Mouse (Mus musculus): ENCODE data around the gene Ldlrad2. TPM values are rescaled to one million over a fixed set of nuclear protein-coding genes. Genes with fewer than 3 reads are reported as not detected.
"Not testable (repeated sequence)": the region's sequence is repeated elsewhere in the genome, so short reads cannot be mapped to it uniquely, and the experiment has no call there.

Ldlrad2 gene
- total and polyA plus RNA-seq, 2 experiments from 2014 or later = 0.40 TPM; not detected in 1

- WGBS = 86% methylated on average over 5 of the region's 5 CpGs
- H3K4me3 ChIP-seq (ENCODE audit: low read length) = no peak overlapping the region
- no peaks in the 10 kb centered on the region for H3K9me3 ChIP-seq (ENCODE audit: low read length)
- DNase-seq (ENCODE audit: low spot score) = no peak
- no peak for TF ChIP-seq CTCF (IDR thresholded peaks at IDR 0.05; ENCODE audit: low read depth)
- no peak for ATAC-seq
- no peak overlapping the region for H3K4me2 ChIP-seq (ENCODE audit: low read depth, low read length)
- H3K36me3 ChIP-seq (ENCODE audit: insufficient read depth, low read length) = no peaks in the 10 kb centered on the region
- H3K9ac ChIP-seq (replicated peaks; ENCODE audit: low read length) = no peak overlapping the region
- H3K27me3 ChIP-seq (ENCODE audit: insufficient read depth, low read length) = no peaks in the 10 kb centered on the region
- H3K27ac ChIP-seq = no peak overlapping the region
- H3K4me1 ChIP-seq (ENCODE audit: insufficient read depth, low read length) = peaks cover 15% of the 10 kb centered on the region
Observed at GRCm38 (mm10) chr4:137598577-137598976, 24.2 kb upstream of the Ldlrad2 start.

GRCm38 (mm10) chr4:137597098-137597630 lies 22.8 kb upstream of the Ldlrad2 start:
- WGBS = 94% methylated on average over 4 of the region's 4 CpGs
- ATAC-seq (no peak), DNase-seq (ENCODE audit: low spot score) (no peak)
- Histone ChIP-seq H3K4me1 (ENCODE audit: insufficient read depth, low read length) (peaks cover 15% of the 10 kb centered on the region), H3K9me3 (ENCODE audit: low read length) (no peaks in the 10 kb centered on the region), H3K36me3 (ENCODE audit: insufficient read depth, low read length) (no peaks in the 10 kb centered on the region), H3K4me2 (ENCODE audit: low read depth, low read length) (no peak overlapping the region), H3K27ac (no peak overlapping the region), H3K9ac (replicated peaks; ENCODE audit: low read length) (no peak overlapping the region), H3K27me3 (ENCODE audit: insufficient read depth, low read length) (no peaks in the 10 kb centered on the region), H3K4me3 (ENCODE audit: low read length) (no peak overlapping the region)
- no peak for TF ChIP-seq CTCF (IDR thresholded peaks at IDR 0.05; ENCODE audit: low read depth)

- DNase-seq (ENCODE audit: low spot score) (peak; percentile 59), ATAC-seq (no peak)
- Histone ChIP-seq H3K27ac (peak overlapping the region; percentile 100), H3K9me3 (ENCODE audit: low read length) (no peaks in the 10 kb centered on the region), H3K4me1 (ENCODE audit: insufficient read depth, low read length) (peaks cover 15% of the 10 kb centered on the region), H3K9ac (replicated peaks; ENCODE audit: low read length) (peak overlapping the region; percentile 84), H3K4me3 (ENCODE audit: low read length) (peak overlapping the region; percentile 79), H3K27me3 (ENCODE audit: insufficient read depth, low read length) (no peaks in the 10 kb centered on the region), H3K4me2 (ENCODE audit: low read depth, low read length) (peak overlapping the region; percentile 81), H3K36me3 (ENCODE audit: insufficient read depth, low read length) (no peaks in the 10 kb centered on the region)
- WGBS = 3% methylated on average over 39 of the region's 40 CpGs
- TF ChIP-seq CTCF (IDR thresholded peaks at IDR 0.05; ENCODE audit: low read depth) = no peak; the same call in 1 of the 2 replicates
Observed at GRCm38 (mm10) chr4:137594496-137595270, 20.3 kb upstream of the Ldlrad2 start.

DNA sequence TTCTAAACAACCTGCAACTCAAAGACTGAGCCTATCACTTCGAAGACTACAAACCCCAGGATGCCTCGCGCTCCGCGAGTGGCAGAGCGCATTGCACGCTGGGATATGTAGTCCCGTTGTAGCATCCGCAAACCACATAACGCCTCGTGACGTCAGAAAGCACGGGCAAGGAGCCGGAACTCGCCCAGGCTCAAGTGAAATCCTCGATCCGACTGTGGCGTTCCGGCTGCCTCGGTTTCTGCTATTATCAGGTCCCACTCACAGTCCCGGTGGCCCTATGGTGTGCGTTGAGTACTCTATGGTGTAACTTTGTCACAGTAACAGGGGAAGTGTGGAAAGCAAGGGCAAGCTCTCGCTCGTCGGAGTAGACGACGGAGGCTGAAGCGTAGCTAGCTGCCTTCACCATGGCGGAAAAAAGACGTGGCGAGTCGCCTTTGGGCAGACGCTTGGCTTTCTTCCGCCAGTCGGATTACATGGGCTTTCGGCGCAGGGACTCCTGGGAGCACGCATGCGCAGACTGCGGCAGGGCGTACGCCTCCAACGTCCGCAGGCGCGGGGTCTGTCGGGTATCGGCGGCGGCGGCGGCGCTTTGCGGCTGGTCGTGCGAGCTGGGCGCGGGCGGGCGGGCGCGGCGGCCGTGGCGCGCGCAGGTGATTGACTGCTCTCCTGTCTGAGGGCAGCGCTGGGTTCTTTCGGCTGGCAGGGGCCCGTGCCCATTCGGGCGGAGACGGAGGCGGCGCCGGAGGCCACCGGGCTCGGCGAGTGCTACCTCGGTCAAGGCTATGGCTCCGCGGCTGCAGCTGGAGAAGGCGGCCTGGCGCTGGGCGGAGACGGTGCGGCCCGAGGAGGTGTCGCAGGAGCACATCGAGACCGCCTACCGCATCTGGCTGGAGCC lies 19.5 kb upstream of the Ldlrad2 start, which contains the start of gene Usp48:
Usp48 (plus strand) TSS at position 155 of the 895 bp plus-strand sequence.
- DNase-seq (ENCODE audit: low spot score) (peak; percentile 100), ATAC-seq (peak; percentile 95)
- no peaks in the 10 kb centered on the region for H3K9me3 ChIP-seq (ENCODE audit: low read length)
- 1% methylated on average over 91 of the region's 92 CpGs for WGBS
- H3K4me1 ChIP-seq (ENCODE audit: insufficient read depth, low read length) = peaks cover 15% of the 10 kb centered on the region
- no peak for TF ChIP-seq CTCF (IDR thresholded peaks at IDR 0.05; ENCODE audit: low read depth)
- no peaks in the 10 kb centered on the region for H3K27me3 ChIP-seq (ENCODE audit: insufficient read depth, low read length)
- peak within 1 kb of the TSS; percentile 79 for H3K4me3 ChIP-seq (ENCODE audit: low read length)
- H3K9ac ChIP-seq (replicated peaks; ENCODE audit: low read length) = peak within 1 kb of the TSS; percentile 84
- H3K4me2 ChIP-seq (ENCODE audit: low read depth, low read length) = peak within 1 kb of the TSS; percentile 81
- H3K36me3 ChIP-seq (ENCODE audit: insufficient read depth, low read length) = no peaks in the 10 kb centered on the region
- H3K27ac ChIP-seq = peak within 1 kb of the TSS; percentile 100

- H3K4me2 ChIP-seq (ENCODE audit: low read depth, low read length) = no peak overlapping the region
- no peaks in the 10 kb centered on the region for H3K36me3 ChIP-seq (ENCODE audit: insufficient read depth, low read length)
- ATAC-seq = no peak
- 83% methylated on average over 4 of the region's 4 CpGs for WGBS
- H3K27me3 ChIP-seq (ENCODE audit: insufficient read depth, low read length) = no peaks in the 10 kb centered on the region
- no peak overlapping the region for H3K9ac ChIP-seq (replicated peaks; ENCODE audit: low read length)
- H3K4me3 ChIP-seq (ENCODE audit: low read length) = no peak overlapping the region
- no peak overlapping the region for H3K27ac ChIP-seq
- H3K4me1 ChIP-seq (ENCODE audit: insufficient read depth, low read length) = peaks cover 10% of the 10 kb centered on the region
- TF ChIP-seq CTCF (IDR thresholded peaks at IDR 0.05; ENCODE audit: low read depth) = no peak
- H3K9me3 ChIP-seq (ENCODE audit: low read length) = no peaks in the 10 kb centered on the region
- DNase-seq (ENCODE audit: low spot score) = no peak
Observed at GRCm38 (mm10) chr4:137590961-137591360, 16.6 kb upstream of the Ldlrad2 start.

- H3K9ac ChIP-seq (replicated peaks; ENCODE audit: low read length) = no peak overlapping the region
- H3K27ac ChIP-seq = no peak overlapping the region
- no peak overlapping the region for H3K4me2 ChIP-seq (ENCODE audit: low read depth, low read length)
- no peak for ATAC-seq
- no peak overlapping the region for H3K4me3 ChIP-seq (ENCODE audit: low read length)
- WGBS = 91% methylated on average over 3 of the region's 3 CpGs
- no peaks in the 10 kb centered on the region for H3K9me3 ChIP-seq (ENCODE audit: low read length)
- no peaks in the 10 kb centered on the region for H3K4me1 ChIP-seq (ENCODE audit: insufficient read depth, low read length)
- no peak for DNase-seq (ENCODE audit: low spot score)
- H3K27me3 ChIP-seq (ENCODE audit: insufficient read depth, low read length) = no peaks in the 10 kb centered on the region
- no peaks in the 10 kb centered on the region for H3K36me3 ChIP-seq (ENCODE audit: insufficient read depth, low read length)
- no peak for TF ChIP-seq CTCF (IDR thresholded peaks at IDR 0.05; ENCODE audit: low read depth)
Observed at GRCm38 (mm10) chr4:137589586-137589985, 15.2 kb upstream of the Ldlrad2 start.

- H3K4me2 ChIP-seq (ENCODE audit: low read depth, low read length); H3K9ac ChIP-seq (replicated peaks; ENCODE audit: low read length); ATAC-seq; H3K27me3 ChIP-seq (ENCODE audit: insufficient read depth, low read length); DNase-seq (ENCODE audit: low spot score); H3K4me3 ChIP-seq (ENCODE audit: low read length); H3K36me3 ChIP-seq (ENCODE audit: insufficient read depth, low read length); H3K4me1 ChIP-seq (ENCODE audit: insufficient read depth, low read length); H3K9me3 ChIP-seq (ENCODE audit: low read length); H3K27ac ChIP-seq: not testable (repeated sequence)
- WGBS = 92% methylated on average over 2 of the region's 3 CpGs
Observed at GRCm38 (mm10) chr4:137589095-137589494, 14.7 kb upstream of the Ldlrad2 start.

Data from hindbrain, postnatal 0 days (tissue).